Mouse (Mus musculus) heart, postnatal 25 days (tissue): ENCODE measurements around the gene Afdn. TPM values are rescaled to one million over a fixed set of nuclear protein-coding genes. Genes with fewer than 3 reads are reported as not detected.
"Not testable (repeated sequence)": the region's sequence is repeated elsewhere in the genome, so short reads cannot be mapped to it uniquely, and the experiment has no call there.

Source experiments
- DNase-seq: peaks from one replicate; pipeline ENCODE4 v3.0.0; 2022; ENCODE audit warnings: low spot score
- intact Hi-C: fragments of 180-260 bp; cut with DNase I; formaldehyde crosslinking; loops from one replicate; pipeline ENCODE4 v1.15.1; 2025
- total RNA-seq, 2 experiments: library from RNA; stranded (reverse); gene quantifications; 2 replicates each; pipeline ENCODE4 v1.2.3; 2021

Gene Afdn
- total RNA-seq, 2 experiments from 2014 or later, result 87.9 to 96.9 TPM

- intact Hi-C loops, result loop anchor here (5.0 kb wide), 1 partner anchor 252 kb away; no protein-coding TSS in a partner anchor
- DNase-seq, result no peak
Measured at GRCm38 (mm10) chr17:13850175-13850574, 89.8 kb downstream of the Afdn start.

- not testable (repeated sequence) for DNase-seq
- intact Hi-C loops, result loop anchor here (5.0 kb wide), 1 partner anchor 248 kb away; no protein-coding TSS in a partner anchor
Measured at GRCm38 (mm10) chr17:13853883-13854282, 93.5 kb downstream of the Afdn start.

GRCm38 (mm10) chr17:13855396-13855795 is 95.1 kb downstream of the Afdn start:
- DNase-seq, result no peak
- intact Hi-C loops, result no loop called here

DNA sequence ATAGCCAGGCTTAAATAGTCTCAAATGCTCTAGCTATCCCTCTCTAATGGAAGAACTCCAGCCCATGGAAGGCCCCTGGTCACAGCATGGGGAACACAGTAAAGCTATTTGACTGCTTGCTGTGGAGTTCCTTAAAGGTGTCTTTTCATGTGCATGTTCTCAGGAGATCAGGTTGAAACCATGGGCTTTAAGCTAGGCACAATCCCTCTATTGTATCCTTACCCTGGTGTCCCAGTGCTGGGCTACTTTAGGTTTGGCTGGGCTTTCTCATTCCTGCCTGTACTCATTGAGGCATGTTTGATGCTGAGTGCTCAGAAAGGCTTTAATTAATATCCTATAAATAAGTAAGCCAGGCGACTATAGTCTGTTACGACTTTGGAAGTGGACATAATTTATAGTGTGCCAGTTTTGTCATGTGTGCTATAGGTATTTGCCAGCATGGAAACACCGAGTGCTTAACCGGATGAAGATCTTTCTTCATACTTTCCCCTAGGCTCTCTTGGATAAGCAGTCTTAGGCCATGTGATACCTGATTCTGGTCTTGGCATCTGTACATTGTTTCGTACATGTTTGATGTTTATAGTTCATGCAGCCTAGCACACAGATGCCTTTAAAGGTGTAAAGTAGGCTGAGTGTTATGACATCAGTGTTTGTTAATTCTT is 96.2 kb downstream of the Afdn start:
- intact Hi-C loops, result no loop called here
- no peak for DNase-seq

- DNase-seq, result no peak
- intact Hi-C loops, result no loop called here
Measured at GRCm38 (mm10) chr17:13865340-13865739, 105.0 kb downstream of the Afdn start.

- intact Hi-C loops, result no loop called here
Measured at GRCm38 (mm10) chr17:13866951-13867351, 106.6 kb downstream of the Afdn start.

DNA sequence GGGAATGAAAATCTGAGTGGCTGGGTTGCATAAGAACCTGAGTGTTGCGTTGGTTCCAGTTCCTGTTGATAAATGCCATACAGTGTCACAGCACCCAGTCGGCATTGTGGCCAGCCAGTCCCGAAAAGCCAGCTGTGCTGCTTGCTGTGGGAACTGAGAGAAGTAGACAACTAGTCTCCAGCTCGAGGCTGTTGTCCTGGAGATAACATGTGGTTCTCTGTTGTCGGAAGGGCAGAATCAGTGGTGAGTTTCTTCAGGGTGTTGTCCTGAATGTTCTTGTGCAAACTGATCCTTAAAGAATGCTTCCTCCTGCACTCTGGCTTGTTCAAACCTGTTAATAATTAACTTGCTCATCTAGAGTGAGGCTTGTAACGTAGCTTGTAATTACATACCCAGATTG is 107.1 kb downstream of the Afdn start:
- peak; percentile 24 for DNase-seq
- intact Hi-C loops, result no loop called here

More at GRCm38 (mm10) chr17:13866951-13867351, 106.6 kb downstream of the Afdn start:
- DNase-seq, result no peak

- DNase-seq, result no peak
- intact Hi-C loops, result no loop called here
Measured at GRCm38 (mm10) chr17:13870236-13870635, 109.9 kb downstream of the Afdn start.

DNA sequence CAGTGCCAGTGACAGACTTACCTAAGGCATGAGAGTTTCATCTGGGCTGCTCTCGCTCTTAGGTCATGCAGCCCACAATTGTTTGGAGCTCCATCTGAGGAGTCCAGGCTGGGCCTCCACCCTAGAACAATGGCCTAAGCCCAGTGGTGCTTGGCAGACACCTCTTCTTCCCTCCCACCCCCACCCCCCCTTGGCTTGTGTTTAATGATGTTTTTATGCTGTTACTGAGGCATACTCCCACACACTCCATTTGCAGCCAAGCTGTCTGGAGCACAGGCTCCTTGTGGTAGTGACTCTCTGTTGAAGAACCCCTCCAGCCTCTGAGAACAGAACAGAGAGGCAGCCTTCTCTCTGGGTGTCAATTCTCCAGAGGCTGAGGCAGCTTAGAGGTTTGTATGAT is 113.9 kb downstream of the Afdn start:
- intact Hi-C loops, result loop anchor here (2.0 kb wide), 1 partner anchor 39 kb away; no protein-coding TSS in a partner anchor
- peak; percentile 53 for DNase-seq

- no peak for DNase-seq
- intact Hi-C loops, result no loop called here
Measured at GRCm38 (mm10) chr17:13877460-13877859, 117.1 kb downstream of the Afdn start.

DNA sequence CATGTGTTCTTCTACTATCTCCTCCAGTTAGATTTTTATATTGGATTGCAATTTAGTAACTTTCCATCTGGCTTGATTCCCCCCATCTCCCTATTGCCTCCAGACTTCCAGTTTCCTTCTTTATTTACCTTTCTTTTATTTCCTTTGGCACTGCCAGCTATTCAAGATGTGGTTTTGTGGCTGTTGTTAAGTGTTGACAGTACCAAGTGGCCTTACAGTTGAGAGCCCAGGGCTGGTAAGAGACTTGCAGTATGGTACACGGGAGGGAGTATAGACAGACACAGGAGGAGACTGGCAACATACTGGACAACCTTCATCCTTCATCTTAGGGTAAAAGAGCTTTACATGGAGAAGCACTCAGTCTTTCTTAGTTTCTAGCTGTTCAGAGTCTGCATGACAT is 119.4 kb downstream of the Afdn start:
- DNase-seq, result no peak
- intact Hi-C loops, result no loop called here

- DNase-seq, result no peak
- intact Hi-C loops, result no loop called here
Measured at GRCm38 (mm10) chr17:13883540-13883939, 123.2 kb downstream of the Afdn start.

- no peak for DNase-seq
- intact Hi-C loops, result no loop called here
Measured at GRCm38 (mm10) chr17:13889818-13890434, 129.6 kb downstream of the Afdn start.

DNA sequence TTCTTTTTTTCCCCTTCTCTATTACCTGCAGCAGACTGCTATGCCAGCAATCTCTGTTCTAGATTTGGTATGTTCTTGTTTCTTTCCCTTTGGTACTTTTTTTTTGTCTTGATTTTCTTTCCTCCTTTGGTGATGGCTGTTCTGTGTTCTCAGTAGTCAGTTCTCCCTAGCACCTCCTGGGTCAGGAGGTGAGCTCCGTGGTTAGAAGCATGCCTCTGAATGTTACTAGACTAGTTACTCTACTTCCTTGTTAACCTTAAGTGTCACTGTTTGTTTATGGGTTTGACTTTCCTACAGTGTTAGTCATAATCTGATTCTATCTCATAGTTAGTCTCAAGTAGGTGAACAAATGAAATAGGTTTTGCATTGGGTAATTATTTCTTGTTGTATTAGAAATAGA is 130.6 kb downstream of the Afdn start:
- intact Hi-C loops, result no loop called here

DNA sequence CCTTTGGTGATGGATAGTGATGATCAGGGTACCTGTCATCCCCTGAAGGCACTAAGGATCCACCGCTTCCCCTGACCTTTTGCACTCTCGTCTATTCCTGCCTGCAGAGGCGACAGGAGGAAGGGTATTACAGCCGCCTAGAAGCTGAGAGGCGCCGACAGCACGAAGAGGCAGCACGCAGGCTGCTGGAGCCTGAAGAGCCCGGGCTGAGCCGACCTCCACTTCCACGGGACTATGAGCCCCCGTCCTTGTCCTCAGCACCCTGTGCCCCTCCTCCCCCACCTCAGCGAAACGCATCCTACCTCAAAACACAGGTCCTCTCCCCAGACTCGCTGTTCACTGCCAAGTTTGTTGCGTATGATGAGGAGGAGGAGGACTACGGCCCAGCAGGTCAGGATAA is 138.5 kb downstream of the Afdn start:
- intact Hi-C loops, result no loop called here
- no peak for DNase-seq

More for the DNA sequence above, 130.6 kb downstream of the Afdn start:
- no peak for DNase-seq

DNA sequence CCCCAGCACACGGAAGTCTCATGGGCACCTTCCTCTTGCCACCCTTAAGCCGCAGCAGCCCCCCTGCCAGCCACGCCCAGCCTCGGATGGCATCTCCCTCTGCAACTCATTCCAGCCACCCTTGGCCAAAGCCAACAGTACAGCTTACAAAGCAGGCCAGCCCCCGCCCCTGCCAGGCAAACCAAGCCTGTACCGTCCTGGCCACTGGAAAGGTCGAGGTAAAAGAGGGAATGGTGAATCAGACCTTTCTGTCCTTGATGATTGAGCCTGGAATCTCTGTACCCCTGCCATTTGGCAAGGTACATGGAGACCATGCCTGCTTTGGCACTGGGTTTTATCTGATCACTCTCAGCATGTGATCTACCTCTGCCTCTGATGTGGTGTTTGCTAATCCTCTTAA is 138.9 kb downstream of the Afdn start:
- DNase-seq, result no peak
- intact Hi-C loops, result no loop called here

DNA sequence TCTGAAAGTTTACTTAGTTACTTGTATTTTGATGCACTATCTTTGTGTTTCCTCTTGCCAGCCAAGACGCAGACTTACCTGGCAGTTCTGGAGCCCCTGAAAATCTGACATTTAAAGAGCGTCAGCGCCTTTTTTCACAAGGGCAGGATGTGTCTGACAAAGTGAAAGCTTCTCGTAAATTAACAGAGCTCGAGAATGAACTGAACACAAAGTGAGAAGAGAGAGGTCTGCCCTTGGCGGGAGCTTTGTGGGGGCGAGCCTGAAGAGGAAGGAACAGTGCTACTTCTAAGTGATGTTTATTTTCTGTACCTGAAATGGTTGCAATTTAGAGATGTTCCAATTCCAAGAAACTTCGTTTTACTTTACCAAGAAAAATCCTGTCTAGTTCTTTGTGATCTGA is 143.5 kb downstream of the Afdn start:
- no peak for DNase-seq
- intact Hi-C loops, result loop anchor here (5.0 kb wide), 1 partner anchor 41 kb away; no protein-coding TSS in a partner anchor

DNA sequence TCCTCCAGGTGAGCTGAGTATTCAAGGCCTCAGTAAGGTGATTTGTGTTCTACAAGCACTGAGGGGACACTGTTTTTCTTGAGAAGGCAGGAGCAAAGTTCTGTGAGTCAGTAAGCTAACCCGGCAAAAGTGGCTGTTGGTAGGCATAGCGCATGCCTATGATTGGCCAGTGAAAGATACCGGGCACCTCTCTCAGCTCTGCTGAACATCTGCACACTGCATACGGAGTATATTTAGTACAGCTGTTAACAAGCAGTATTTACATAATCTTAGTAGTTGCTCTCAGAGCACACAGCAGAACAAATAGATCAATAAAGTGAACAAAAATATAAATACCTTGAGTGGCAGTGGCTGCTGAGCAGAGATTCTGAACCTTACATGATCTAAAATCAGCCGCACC is 146.7 kb downstream of the Afdn start:
- intact Hi-C loops, result no loop called here
- DNase-seq, result no peak

DNA sequence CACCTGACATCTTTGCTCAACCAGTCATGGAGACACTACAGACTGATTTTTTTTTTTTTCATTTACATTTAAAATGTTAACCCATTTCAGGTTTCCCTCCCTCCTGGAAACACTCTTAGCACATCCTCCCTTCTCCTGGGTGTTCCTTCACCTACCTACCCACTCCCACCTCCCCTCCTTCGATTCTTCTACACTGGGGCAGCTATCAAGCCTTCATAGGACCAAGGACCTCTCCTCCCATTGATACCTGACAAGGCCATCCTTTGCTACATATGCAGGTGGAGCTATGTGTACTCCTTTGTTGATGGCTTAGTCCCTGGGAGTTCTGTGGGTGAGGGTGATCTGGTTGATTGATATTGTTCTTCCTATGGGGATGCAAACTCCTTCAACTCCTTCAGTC is 147.3 kb downstream of the Afdn start:
- intact Hi-C loops, result no loop called here
- no peak for DNase-seq

DNA sequence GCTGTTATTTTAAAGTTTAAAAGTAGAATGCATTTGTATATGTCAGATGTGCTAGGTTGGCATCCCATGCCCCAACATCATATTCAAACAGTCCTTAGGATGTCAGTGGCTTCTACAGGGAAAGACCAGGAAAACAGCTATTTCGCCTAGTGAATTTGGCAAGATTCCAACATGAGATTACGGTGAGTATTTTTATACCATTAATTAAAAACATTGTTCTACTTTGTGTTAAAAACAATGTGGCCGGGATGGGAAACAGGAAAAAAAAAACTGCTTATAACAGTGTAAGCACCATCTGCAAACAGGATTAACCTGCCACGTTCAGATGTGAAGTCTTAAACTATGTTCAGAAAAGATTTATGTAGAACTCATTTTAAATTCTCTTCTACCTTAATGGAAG is 153.6 kb downstream of the Afdn start:
- intact Hi-C loops, result loop anchor here (2.0 kb wide), 1 partner anchor 39 kb away; no protein-coding TSS in a partner anchor
- DNase-seq, result no peak

DNA sequence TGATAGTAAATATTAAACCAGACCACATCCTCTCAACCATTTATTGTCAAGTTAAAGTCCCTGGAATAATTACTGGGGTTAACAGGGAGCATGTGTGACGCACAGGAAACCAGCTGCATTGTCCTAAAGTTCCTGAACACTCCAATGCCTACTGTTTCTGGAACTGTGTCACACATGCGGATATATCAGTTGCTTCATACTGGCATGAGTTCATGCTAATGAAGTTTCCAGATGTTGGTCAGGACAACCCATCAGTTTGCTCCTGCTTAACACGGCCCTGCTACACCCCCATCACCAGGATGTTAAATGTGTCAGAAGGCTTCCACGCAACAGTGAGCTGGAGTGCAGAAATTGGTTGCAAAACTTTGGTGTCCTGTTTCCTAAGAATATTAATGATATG is 154.2 kb downstream of the Afdn start:
- intact Hi-C loops, result no loop called here
- DNase-seq, result peak; percentile 52

- no peak for DNase-seq
- intact Hi-C loops, result no loop called here
Measured at GRCm38 (mm10) chr17:13920771-13921170, 160.4 kb downstream of the Afdn start.
